Mouse (Mus musculus) R1 (cell line): ENCODE results near the gene Cpsf3.
A peak's percentile ranks its signal among the peaks of the same experiment; 100 is the strongest.

Experiments used
- DNase-seq: peaks from one replicate; pipeline ENCODE4 v3.0.0-alpha.2; 2018; ENCODE audit warnings: low read depth, low spot score

Gene Cpsf3

GRCm38 (mm10) chr12:21289651-21290050 lies 4.5 kb downstream of the Cpsf3 start:
- DNase-seq, result peak; percentile 35

GRCm38 (mm10) chr12:21298856-21299255 lies 13.7 kb downstream of the Cpsf3 start:
- DNase-seq, result no peak

GRCm38 (mm10) chr12:21301324-21301723 lies 16.1 kb downstream of the Cpsf3 start:
- DNase-seq, result no peak

- DNase-seq, result no peak
These were observed 16.7 kb downstream of the Cpsf3 start for GRCm38 (mm10) chr12:21301932-21302331.

- peak; percentile 31 for DNase-seq
These were observed 17.2 kb downstream of the Cpsf3 start for GRCm38 (mm10) chr12:21302361-21302783.

GRCm38 (mm10) chr12:21305741-21306140 lies 20.6 kb downstream of the Cpsf3 start:
- DNase-seq, result no peak

GRCm38 (mm10) chr12:21306721-21307120 lies 21.5 kb downstream of the Cpsf3 start:
- peak; percentile 30 for DNase-seq

- DNase-seq, result no peak
These were observed 27.0 kb downstream of the Cpsf3 start for GRCm38 (mm10) chr12:21312201-21312600.

GRCm38 (mm10) chr12:21315923-21316868 lies 31.0 kb downstream of the Cpsf3 start, which contains the start of gene Iah1:
Gene Iah1 (plus strand): TSS chr12:21316389.
- DNase-seq, result peak; percentile 85

GRCm38 (mm10) chr12:21316869-21317265 lies 31.7 kb downstream of the Cpsf3 start:
- DNase-seq, result no peak

- DNase-seq, result peak; percentile 81
These were observed 33.1 kb downstream of the Cpsf3 start for GRCm38 (mm10) chr12:21318143-21318895.

- DNase-seq, result no peak
These were observed 35.1 kb downstream of the Cpsf3 start for GRCm38 (mm10) chr12:21320317-21320716.

- no peak for DNase-seq
These were observed 36.0 kb downstream of the Cpsf3 start for GRCm38 (mm10) chr12:21321170-21321569.

- DNase-seq, result no peak
These were observed 37.1 kb downstream of the Cpsf3 start for GRCm38 (mm10) chr12:21322296-21322695.

GRCm38 (mm10) chr12:21322856-21323255 lies 37.7 kb downstream of the Cpsf3 start:
- DNase-seq, result no peak

- DNase-seq, result no peak
These were observed 38.9 kb downstream of the Cpsf3 start for GRCm38 (mm10) chr12:21324101-21324500.

- DNase-seq, result no peak
These were observed 40.1 kb downstream of the Cpsf3 start for GRCm38 (mm10) chr12:21325266-21325665.

GRCm38 (mm10) chr12:21326325-21326724 lies 41.1 kb downstream of the Cpsf3 start:
- DNase-seq, result no peak

GRCm38 (mm10) chr12:21329661-21330400 lies 44.6 kb downstream of the Cpsf3 start:
- no peak for DNase-seq

- DNase-seq, result no peak
These were observed 45.9 kb downstream of the Cpsf3 start for GRCm38 (mm10) chr12:21330961-21331576.

- no peak for DNase-seq
These were observed 46.5 kb downstream of the Cpsf3 start for GRCm38 (mm10) chr12:21331711-21332110.
